Mouse (Mus musculus): ENCODE data around the gene Ap5s1. TPM values are rescaled to one million over a fixed set of nuclear protein-coding genes. Genes with fewer than 3 reads are reported as not detected.
"Not testable (repeated sequence)": the region's sequence is repeated elsewhere in the genome, so short reads cannot be mapped to it uniquely, and the experiment has no call there.

Ap5s1 gene
- total RNA-seq, 1 experiment from 2014 or later: 7.7 TPM

DNA sequence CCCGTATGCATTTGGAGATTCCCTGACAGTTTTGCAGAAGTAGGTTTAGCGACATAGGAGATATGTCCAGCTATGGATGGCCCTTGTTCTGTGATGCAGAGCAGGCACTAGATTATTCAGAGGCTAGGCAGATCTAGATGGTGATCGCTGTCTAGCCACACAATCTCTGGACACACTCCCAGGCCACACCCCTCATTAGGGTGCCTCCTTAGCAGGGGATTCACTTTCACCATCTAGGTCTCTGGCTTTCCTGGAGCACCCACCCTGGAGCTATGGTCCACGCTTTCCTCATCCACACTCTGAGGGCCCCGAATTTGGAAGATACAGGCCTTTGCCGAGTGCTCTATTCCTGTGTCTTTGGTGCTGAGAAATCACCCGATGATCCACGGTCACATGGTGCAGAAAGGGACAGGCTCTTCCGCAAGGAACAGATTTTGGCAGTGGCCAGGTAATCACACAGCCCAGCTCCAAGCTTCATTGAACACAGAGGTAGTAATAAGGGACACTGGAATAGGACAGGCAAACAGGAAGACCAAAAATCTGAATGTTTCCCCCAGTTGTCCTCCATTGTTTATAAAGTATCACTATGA lies 4.2 kb downstream of the Ap5s1 start:
- no peak for ATAC-seq (ENCODE audit: extremely low read depth, insufficient number of reproducible peaks, low FRiP score, poor library complexity, severe bottlenecking)

DNA sequence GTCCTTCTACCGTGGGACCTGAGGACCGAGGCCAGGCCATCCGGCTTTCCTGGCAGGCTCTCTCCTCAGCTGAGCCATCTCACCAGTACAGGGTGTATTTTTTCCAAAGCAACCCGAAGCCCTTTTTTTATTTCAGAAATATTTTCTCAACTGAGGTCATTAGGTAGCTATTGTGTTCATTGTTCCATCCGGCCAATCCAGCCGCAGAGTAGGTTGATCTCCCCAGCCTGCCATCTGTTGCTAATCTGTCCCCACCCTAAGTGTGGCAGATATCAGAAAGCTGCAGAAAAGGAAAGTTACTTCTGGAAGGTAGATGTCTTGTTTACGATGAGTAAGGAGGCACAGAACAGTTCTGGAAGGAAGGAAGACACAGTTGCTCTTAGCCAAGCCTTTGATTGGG lies 6.9 kb downstream of the Ap5s1 start:
- ATAC-seq (ENCODE audit: extremely low read depth, insufficient number of reproducible peaks, low FRiP score, poor library complexity, severe bottlenecking): no peak

- ATAC-seq (ENCODE audit: extremely low read depth, insufficient number of reproducible peaks, low FRiP score, poor library complexity, severe bottlenecking): no peak
Observed at GRCm38 (mm10) chr2:131215941-131216858, 9.3 kb downstream of the Ap5s1 start.

DNA sequence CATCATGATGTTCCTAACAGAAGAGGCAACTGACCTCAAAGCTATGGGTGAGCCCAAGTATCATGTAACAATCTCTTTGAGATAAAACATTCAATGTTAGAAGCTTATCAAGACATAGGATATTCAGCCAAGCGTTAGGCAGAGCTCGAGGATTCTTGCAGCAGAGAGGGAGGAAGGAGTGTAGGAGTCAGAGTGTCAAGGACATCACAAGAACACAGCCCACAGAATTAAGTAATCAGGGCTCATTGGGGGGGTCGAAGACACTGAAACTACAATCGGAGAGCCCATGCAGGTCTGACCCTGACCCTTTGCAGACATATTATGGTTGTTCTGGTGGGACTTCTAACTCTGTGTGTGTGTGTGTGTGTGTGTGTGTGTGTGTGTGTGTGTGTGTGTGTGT lies 13.2 kb downstream of the Ap5s1 start:
- ATAC-seq (ENCODE audit: extremely low read depth, insufficient number of reproducible peaks, low FRiP score, poor library complexity, severe bottlenecking): no peak

GRCm38 (mm10) chr2:131221853-131222515 lies 15.1 kb downstream of the Ap5s1 start:
- no peak for ATAC-seq (ENCODE audit: extremely low read depth, insufficient number of reproducible peaks, low FRiP score, poor library complexity, severe bottlenecking)

GRCm38 (mm10) chr2:131222562-131222961 lies 15.7 kb downstream of the Ap5s1 start:
- ATAC-seq (ENCODE audit: extremely low read depth, insufficient number of reproducible peaks, low FRiP score, poor library complexity, severe bottlenecking): no peak

DNA sequence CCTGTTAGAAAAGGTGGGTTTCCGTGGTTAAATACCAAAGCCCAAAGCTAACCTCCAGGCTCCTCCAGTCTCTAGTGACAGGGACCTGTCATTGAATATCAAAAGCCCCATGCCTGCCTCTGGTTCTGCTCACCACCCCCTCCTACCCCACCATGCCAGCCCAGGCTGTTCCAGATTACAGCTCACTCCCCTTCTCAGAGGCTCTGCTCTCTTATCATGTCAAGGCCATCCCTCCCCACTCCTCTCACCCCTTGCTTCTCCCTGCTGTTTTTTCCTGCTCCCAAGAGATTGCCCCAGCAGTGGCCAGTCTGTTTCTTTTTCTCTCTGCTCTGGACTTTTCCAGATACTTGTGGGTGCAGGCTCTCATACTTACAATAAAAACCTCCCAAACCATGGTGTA lies 16.7 kb downstream of the Ap5s1 start:
- ATAC-seq (ENCODE audit: extremely low read depth, insufficient number of reproducible peaks, low FRiP score, poor library complexity, severe bottlenecking): no peak

- ATAC-seq (ENCODE audit: extremely low read depth, insufficient number of reproducible peaks, low FRiP score, poor library complexity, severe bottlenecking): no peak
Observed at GRCm38 (mm10) chr2:131225178-131225577, 18.3 kb downstream of the Ap5s1 start.

DNA sequence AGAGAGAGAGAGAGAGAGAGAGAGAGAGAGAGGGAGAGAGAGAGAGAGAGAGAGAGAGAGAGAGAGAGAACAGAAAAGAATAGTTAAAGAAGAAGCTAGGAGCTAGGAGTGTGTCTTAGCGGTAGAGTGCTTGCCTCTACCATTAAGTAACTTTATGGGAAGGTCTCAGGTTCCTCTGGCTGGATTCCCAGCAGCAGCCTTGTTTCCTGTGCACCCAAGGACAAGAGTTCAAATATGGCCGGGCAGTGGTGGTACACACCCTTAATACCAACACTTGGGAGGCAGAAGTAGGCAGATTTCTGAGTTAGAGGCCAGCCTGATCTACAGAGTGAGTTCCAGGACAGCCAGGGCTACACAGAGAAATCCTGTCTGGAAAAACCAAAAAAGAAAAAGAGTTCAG lies 19.8 kb downstream of the Ap5s1 start:
- ATAC-seq (ENCODE audit: extremely low read depth, insufficient number of reproducible peaks, low FRiP score, poor library complexity, severe bottlenecking): not testable (repeated sequence)

DNA sequence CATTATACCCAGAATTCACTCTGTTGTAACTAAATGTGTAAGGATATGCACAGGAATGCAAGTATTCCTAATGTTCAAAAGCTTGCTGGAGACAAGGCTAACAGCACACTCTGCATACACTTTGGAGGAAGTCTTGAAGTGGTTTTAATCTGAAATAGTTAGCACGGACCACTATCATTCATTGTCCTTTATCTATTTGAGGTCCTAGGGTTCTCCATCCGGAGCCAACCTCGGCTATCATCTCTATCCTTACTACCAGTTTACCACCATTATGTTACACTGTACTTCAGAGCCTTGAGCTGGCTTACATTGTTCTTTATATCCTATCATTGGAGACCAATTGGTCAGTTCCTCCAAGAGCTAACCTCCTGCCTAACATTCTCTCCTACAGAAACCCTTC lies 20.4 kb downstream of the Ap5s1 start:
- ATAC-seq (ENCODE audit: extremely low read depth, insufficient number of reproducible peaks, low FRiP score, poor library complexity, severe bottlenecking): no peak

- peak; percentile 21; the same call in 1 of the 2 replicates for ATAC-seq (ENCODE audit: extremely low read depth, insufficient number of reproducible peaks, low FRiP score, poor library complexity, severe bottlenecking)
Observed at GRCm38 (mm10) chr2:131232558-131232957, 25.7 kb downstream of the Ap5s1 start.

DNA sequence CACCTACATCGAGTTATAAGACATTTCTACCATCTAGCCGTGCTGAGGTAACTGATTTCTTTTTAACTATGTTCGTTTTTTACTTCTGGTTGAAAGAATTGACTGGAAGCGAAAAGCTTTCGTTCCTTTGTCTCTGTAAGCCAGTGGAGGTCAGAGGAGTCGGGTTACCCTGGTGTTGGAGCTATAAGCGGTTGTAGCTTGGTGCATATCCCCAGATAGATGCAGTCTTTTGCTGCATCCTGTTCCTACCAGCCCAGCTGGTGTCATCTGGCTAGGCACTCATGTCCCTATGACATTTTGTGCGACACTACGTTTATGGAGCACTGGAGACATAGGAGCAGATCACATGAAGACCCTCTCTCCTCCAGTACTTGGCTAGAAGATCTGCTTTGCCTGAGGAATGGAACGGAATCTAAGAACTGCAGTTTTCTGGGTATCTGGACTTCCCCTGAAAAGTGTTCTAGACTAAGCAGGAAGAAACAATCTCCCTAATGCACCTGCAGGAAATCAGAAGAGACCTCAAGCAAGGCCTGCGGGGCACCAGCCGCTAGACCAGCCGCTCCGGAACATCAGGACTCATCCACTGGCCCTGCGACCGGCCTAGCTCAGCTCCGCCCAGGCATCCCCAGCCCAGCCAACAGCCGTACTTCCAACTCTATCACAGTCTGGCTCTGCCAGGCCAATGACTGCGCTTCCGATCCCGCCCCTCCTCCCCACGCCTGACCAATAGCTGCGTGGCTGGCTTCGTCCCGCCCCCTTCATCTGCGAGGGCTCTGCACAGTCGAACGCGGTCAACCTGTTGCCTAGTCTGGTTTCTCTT lies 26.6 kb downstream of the Ap5s1 start, which contains the start of gene Mavs:
Gene Mavs (plus strand): TSS at position 757 of the 820 bp plus-strand sequence.
- peak; percentile 97 for ATAC-seq (ENCODE audit: extremely low read depth, insufficient number of reproducible peaks, low FRiP score, poor library complexity, severe bottlenecking)

GRCm38 (mm10) chr2:131234127-131234650 lies 27.3 kb downstream of the Ap5s1 start:
- ATAC-seq (ENCODE audit: extremely low read depth, insufficient number of reproducible peaks, low FRiP score, poor library complexity, severe bottlenecking): no peak

DNA sequence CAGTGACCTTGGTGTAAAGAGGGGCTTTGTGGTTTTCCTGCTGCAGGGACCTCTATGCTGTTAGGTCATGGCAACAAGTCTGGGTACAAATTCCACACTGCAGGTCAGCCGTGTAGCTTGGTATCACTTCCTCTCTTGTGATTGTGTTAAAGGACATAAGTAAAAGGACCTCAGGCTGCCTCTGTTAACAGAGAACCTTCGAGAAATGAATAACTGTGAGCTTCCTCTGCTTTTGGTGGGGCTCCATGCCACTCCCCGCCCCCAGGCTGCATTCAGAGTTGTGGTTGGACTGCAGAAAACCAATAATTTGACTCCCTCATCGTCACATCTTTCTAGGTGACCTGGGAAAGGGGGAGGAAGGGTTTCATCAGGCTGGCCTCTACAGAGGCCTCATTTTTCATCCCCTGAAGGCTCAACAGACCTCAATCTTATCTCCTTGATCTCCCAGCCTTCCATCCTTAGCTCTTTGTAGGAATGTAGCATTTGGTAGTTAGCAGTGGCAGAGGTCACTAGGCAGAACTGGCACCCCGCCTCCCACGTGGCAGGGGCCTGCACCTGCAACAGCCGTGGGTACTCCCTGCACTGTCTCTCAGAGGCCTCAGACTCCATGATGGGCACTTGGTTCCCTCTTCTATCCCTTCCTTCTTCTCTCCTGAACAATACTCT lies 28.2 kb downstream of the Ap5s1 start:
- peak; percentile 23; the same call in 1 of the 2 replicates for ATAC-seq (ENCODE audit: extremely low read depth, insufficient number of reproducible peaks, low FRiP score, poor library complexity, severe bottlenecking)

GRCm38 (mm10) chr2:131242180-131242579 lies 35.3 kb downstream of the Ap5s1 start:
- ATAC-seq (ENCODE audit: extremely low read depth, insufficient number of reproducible peaks, low FRiP score, poor library complexity, severe bottlenecking): no peak

- ATAC-seq (ENCODE audit: extremely low read depth, insufficient number of reproducible peaks, low FRiP score, poor library complexity, severe bottlenecking): no peak
Observed at GRCm38 (mm10) chr2:131242929-131243328, 36.1 kb downstream of the Ap5s1 start.

DNA sequence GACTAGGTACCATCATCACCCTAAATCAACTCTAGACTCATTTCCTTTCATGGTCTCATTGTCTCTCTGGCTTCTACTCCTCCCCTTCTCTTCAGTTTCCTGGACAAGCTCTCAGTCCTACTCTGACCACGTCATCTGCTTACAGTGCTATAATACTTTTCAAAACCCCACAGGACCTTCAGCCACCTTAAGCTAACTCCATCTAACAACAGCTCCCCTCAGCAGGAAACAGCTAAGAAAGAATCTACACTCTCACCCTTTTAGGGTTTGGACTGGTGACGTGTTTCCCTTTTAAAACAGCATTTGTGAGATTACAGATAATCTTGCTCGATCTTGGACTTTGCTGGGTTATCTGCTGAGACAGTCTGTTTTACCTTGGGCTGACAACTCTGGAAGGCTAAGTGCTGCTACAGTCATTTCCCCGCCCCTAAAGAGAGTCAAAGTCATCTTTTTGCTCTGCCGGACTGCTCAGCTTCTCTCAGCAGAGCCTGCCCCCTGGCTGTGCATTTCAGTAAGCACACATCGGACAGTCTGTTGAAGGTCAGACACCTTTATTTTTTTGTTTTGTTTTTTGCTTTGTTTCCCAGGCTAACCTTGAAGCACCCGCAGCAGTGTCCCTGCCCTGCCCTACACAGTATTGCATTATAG lies 46.9 kb downstream of the Ap5s1 start:
- ATAC-seq (ENCODE audit: extremely low read depth, insufficient number of reproducible peaks, low FRiP score, poor library complexity, severe bottlenecking): peak; percentile 98

DNA sequence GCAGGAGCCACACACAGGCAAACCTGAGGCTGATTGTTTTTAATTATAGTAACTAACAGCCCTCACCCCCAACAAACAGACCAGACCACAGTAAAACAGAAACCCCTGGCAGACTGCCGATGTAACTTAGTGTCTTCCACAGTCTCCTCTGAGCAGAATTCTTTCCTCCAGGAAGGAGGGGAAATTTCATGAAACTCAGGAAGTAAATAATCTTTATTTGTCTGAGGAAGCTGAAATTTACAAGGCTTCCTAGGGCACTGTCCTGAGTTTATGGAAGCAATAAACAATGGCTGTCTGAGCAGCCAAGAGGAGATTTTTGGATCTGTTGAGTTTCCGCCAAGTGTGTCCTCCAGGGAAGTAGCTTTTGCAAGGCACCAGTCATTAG lies 47.4 kb downstream of the Ap5s1 start:
- ATAC-seq (ENCODE audit: extremely low read depth, insufficient number of reproducible peaks, low FRiP score, poor library complexity, severe bottlenecking): no peak

Data from neutrophil, adult 5-6 weeks (primary cell).